Mouse (Mus musculus): ENCODE results near the gene Tmem141.

DNA sequence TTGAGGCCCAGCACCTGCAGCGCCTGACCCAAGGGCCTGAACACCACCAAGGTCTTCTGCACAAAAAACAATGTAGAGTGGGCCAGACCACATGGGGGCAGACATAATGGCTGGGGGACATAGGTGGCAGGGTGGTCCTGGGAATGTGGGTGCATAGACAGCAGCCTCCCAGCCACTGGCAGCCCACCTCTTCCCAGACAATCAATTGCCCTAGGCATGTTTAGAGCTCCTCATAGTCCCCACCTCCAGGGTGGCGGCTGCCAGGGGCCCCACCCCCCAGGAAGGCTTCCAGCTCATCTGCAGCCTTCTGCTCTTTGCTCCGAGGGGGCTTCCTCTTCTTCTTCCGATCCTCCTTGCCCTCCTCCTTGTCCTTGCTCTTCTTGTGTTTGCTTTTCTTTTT lies 38.2 kb downstream of the Tmem141 start:
- TF ChIP-seq GATA1 (IDR thresholded peaks at IDR 0.05; ENCODE audit: low read length) (no peak), TAL1 (IDR thresholded peaks at IDR 0.05; ENCODE audit: low read length) (no peak)

All from erythroblast, embryonic 14.5 days (primary cell).